Mouse (Mus musculus) frontal cortex, postnatal 10 days (tissue): ENCODE results near the gene Ugt2a1.
A peak's percentile ranks its signal among the peaks of the same experiment; 100 is the strongest.
"Not testable (repeated sequence)": the region's sequence is repeated elsewhere in the genome, so short reads cannot be mapped to it uniquely, and the experiment has no call there.

Experiments
- DNase-seq, 2 experiments: peaks; one replicate each; pipeline ENCODE4 v3.0.0; 2022; ENCODE audit warnings: low spot score in 2 of 2, mixed read lengths in 1 of 2

Ugt2a1 gene

DNA sequence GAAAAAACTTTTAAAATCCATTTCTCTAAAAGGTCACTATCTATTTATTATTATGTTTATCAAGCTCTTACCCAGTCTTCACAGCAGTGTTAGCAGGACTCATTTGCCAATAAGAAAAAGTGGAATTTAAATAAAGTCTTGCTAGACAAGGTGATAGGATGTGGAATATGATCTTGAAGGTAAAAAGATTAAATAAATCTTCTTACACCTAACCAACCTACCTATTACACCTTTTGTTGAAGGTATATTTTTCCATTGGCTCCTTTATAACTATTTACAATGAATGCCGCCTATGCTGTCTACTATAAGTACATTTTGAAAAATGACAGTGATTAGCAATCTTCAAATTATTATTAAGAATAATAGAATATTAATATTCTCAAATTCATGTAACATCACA lies at the start of gene Ugt2a1:
TSS of gene Ugt2a1 (minus strand) at position 101 of the 400 bp plus-strand sequence.
- no peak for DNase-seq

DNA sequence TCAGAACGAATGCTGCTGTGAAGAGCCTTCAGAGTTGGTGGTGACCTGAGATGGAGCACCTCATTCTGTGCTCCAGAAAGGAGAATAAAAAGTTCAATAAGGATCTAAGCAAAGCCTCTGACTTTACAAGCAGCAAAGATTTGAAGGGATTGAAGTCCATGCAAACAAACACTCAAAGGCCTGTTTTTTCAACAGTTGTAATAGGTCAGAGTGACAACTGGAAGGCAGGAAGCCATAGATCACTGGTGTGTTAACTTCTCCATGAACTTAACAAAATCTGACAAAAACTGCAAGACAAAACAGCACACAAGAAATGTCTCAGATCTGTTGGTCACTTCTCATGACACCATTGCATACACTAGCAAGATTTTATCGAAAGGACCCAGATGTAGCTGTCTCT lies 47.4 kb upstream of the Ugt2a1 start, which contains the start of gene Sult1b1:
TSS of gene Sult1b1 (minus strand) at position 85 of the 400 bp plus-strand sequence.
- no peak for DNase-seq

DNA sequence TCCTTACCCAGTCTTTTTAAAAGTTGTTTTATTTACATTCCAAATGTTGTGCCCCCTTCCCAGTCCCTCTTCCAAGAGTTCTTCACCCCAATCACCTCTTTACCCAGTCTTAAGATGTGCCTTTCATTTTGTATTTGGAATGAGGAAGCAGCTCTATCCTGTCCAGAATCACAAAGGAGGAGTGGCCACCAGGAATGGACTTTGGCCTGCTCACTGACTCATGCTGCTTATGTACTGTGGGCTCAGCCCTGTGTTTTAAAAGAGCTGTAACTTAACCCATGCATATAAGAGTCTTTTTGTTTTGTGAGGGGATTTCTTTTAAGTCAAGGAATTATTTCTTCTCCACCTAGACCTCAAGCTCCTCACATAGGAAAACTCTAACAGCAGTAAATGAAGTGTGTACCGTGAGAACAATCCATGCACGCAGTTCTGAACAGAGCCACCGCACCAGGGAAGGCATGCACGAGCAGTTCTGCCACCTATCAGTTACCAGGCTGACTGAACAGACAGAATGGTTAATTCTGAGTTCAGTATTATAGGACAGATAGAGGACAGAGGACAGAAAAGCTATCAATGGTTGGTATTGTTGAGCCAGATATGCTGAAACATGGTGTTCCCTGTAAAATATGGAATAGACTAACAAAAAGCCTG lies 45.4 kb upstream of the Ugt2a1 start:
- no peak for DNase-seq

DNA sequence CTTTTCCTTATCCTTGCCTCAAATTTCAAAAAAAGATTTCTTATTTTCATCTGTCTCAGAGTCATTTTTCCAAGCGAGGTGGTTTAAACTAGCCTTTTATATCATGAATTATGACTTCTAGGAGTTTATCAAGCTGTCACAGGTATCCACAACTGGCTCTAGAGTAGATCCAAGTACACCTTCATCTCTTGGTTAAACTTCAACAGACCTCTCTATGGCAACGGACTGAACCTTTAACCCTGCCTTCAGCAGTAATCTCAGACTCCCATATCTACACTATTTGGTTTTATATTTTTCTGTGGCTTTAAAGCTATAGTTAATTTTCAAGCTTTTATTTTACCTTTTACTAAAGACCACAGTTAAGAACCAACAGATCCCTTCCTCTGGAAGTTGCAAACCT lies 41.6 kb upstream of the Ugt2a1 start:
- no peak for DNase-seq

DNA sequence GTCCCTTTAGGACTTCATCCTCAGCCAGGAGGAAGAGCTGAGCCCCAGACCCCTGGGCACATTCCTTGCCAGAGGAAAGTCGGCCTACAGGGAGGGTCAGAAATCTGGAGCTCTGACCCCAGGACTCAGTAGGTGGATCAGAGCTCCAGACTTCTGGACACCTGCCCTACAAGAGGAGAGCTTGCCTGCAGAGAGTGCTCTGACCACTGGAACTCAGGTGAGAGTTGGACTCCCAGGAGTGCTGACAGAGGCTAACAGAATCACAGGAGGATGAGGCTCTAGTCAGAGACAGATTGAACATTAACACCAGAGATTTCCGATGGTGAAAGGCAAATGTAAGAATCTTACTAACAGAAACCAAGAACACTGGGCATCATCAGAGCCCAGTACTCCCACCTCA lies 32.9 kb upstream of the Ugt2a1 start:
- not testable (repeated sequence) for DNase-seq

DNA sequence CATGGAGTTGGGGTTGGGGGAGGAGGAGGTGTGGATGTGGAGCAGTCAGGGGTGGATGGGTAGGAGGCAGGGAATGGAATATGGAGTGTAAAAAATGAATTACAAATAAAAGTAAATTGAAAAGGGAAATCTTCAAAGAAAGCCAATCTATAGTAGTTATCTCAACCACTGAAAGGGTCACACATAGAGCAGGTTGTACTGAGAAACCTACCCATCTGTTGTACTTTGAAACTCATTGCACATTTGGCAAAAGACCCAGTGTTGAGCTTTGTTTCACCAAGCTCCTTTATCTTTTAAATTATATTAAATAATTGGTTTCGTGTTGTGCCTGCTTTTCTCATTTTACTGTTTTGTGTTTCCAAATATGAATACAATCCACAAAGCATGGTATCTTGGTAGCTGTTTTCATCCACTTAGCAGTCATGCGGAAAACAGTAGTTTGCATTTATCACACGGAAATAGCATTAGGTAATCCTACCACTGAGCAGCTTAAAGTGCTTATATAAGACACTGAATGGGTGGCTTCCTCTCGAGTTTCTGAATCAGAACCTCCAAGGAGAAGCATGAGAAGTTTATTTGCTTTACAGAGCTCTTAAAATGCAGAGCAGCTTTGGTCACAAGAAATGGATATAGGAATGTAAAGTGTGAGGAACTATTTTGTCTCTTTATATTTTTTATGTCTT lies 15.2 kb upstream of the Ugt2a1 start:
- no peak for DNase-seq

DNA sequence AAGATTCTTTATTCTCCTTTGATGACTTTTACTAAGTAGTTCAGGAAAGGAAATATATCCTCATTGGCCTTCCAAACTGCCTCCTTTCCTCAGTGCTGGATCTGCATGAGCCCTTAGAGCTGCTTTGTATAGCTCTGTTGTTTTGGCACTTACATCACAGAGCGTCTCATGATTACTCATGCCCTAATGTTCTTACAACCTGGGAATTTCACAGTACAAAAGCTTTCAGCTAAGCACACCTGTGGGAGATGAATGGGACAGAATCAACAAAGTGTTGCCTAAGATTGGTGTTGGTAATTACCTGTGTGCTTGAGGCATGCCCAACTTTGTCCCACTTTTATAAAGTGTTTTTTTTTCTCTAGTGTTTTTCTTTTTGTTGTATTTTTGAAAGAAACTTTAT lies 12.0 kb upstream of the Ugt2a1 start:
- DNase-seq: no peak

DNA sequence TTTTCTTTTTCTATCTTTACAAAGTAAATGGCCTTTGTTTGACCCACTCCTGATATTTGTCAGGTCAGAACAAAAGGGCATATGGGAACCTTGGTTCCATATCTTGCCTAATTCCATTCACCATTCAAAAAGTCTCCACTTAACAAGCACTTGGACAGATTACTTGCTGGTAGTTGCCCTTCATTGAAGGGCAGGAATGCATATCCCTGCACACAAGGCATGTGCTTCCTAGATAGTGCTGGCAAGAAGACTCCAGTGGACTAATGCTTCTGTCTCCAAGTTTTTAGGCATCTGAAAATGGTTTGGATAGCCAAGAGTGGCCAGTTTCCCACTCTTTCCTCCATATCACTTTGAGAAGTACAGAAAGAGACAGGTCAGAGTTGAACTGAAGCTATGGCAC lies 8.7 kb upstream of the Ugt2a1 start:
- no peak for DNase-seq

DNA sequence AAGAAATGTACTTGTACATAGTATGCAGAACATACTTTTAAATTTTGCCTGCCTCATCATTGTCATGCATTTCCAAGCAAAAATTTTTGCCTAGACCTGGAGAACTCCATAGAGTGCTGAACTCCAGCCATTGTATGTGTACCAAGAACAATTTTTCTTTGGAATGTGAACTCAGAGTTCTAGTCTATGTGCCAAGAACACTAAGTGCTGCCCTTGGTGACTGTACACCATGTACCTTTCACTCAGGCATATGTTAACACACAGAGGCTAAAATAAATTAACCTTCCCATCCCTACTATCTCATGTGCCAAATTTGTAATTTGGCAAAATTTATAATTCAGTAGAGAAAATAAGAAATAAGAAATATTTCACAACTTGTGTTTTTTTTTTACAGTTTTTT lies 8.3 kb upstream of the Ugt2a1 start:
- no peak for DNase-seq

DNA sequence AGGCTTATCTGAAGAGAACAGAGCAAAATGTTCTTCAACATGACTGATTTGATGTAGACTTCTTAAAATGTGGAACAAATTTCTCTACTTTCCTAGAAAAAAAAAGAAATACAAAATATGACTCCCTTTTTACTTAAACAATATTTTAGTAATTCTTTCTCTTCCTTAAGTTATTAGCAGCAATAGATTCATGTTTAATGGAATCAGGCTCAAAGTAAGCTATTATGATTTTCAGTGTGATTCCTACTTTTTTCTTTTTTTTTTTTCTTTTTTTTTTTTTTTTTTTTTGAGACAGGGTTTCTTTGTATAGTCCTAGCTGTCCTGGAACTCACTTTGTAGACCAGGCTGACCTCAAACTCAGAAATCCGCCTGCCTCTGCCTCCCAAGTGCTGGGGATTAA lies 4.0 kb downstream of the Ugt2a1 start, which contains the start of gene Gm43638:
TSS of gene Gm43638 (minus strand) at position 101 of the 400 bp plus-strand sequence.
- DNase-seq: not testable (repeated sequence)

DNA sequence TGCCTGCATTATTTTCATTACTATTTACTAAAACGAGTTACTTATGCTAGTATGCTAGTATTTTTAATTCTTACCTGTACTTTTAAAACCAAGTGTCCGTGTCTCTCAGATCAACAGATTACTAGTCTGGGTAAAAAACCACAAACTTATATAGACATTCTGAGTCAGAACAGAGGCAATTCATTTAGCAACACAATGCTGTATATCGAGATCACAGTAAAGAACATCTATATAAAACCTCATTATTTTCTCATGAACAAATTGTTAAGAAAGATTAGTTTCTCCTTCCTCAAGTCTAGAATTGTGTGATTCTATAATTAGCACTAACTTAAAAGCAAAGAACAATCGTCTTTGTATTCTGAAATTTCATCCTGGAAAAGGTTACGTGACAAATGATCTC lies 8.5 kb downstream of the Ugt2a1 start, which contains the start of gene Ugt2a2:
TSS of gene Ugt2a2 (minus strand) at position 101 of the 400 bp plus-strand sequence.
- no peak for DNase-seq

DNA sequence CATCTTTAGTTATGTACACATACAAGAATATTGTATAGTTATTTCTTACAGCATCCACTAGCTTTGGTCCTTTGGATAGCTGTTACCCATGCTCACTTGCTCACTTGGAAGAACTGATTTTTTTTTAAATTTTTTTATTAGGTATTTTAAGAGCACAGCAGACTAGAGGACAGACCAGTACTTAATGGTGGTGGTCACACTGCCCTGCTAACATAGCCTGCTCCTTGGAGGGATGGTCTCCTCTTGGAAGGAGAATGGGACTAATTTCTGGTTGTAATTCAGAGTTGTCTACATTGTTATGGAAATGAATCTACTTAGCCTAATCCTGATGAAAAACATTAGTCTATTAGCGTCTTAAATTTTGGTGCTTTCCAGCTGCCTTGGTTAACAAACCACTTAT lies 31.9 kb downstream of the Ugt2a1 start:
- DNase-seq: no peak

DNA sequence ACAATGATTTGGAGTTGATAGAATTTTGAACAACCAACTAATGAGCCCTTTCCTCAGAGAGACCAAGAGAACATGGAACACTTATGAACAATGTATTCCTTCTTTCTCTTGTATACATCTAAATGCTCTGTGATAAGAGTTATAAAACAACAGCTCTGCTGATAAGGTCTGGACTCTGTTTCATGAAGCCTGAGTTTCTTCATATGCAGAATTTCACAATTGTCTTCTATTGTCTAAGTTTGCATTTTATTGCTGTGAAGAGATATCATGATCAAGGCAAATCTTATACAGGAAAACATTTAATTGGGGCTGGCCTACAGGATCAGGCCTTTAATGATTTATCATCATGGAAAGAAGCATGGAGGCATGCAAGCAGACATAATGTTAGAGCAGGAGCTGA lies 33.0 kb downstream of the Ugt2a1 start:
- DNase-seq: no peak

DNA sequence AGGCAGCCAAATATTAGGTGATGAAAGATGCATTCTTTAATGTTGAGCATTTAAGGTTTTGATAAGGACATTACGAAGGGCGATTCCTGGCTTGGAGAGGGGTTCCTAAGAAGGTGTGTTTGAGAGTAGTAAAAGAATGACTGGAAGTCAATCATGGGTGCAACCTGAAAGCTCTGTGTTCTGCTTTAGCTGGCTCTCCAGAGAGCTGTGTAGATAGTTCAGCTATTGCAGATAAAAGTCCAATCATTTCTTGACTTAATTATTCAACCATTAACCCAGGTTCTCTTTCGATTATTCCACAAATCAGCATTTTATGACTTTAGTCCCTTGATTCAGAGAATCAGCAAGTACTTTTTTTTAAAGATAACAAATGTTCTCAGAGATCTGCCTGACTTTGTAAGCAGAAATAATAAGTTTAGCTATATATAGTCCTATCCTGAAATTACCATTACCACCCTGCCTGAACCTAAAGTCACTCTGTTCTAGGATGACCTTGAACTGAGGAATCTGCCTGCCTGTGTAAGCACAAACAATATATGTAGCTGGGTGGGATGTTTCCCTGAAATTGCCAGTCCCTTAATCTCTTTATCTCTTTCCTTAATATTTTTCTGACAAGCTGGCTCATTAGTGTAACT lies 34.3 kb downstream of the Ugt2a1 start:
- DNase-seq: no peak

DNA sequence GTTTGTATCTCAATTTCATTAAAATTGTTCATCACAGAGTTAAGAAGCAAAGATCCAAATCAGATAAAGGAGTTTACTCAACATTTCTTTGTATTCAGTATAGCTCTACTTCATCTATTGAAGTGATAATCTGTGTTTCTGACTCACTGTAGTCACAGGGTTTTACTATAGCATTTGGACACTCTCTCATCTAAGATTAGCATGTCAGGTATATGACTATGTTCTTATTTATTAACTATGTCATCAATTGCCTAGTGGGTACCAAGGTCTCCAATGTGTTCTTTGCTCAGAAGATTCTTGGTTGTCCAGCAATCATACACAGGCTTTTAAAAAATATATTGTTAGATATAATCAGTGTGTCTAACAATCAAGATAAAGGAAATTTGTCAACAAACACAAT lies 35.2 kb downstream of the Ugt2a1 start:
- no peak for DNase-seq

DNA sequence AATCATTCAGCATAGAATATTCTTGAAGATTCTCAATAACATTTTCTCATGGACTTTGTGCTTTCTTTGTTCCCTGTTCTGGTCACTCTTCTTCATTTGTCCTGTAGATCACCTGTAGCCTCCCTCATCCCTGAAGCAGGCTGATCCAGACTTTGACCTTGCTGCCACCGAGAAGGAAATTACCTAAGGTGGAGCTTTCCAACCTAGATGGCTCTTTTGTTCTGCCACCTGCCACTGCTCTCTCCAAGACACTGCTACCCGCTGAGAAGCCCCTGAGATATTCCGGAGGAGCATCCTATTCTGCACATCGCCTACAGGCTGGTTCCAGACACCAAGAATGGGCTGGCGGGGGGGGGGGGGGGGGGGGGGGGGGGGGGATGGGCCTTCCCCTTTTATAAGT lies 38.2 kb downstream of the Ugt2a1 start:
- not testable (repeated sequence) for DNase-seq

DNA sequence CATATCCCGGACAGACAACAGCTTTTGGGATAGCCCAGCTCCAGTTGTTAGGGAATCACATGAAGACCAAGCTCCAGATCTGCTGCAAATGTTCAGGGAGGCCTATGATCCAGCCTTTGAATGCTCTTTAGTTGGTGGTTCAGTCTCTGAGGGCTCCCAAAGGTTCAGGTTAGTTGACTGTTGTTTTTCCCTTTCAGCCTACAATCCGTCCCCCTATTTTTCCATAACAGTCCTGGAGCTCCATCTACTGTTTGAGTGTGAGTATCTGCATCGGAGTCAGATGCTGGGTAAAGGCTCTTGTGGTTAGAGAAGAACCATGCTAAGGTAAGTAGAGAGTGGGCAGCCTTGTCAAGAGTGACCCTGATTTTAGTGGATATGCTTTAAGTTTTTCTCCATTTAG lies 54.4 kb downstream of the Ugt2a1 start:
- DNase-seq: peak in 1 of 2 experiments; percentile 4

DNA sequence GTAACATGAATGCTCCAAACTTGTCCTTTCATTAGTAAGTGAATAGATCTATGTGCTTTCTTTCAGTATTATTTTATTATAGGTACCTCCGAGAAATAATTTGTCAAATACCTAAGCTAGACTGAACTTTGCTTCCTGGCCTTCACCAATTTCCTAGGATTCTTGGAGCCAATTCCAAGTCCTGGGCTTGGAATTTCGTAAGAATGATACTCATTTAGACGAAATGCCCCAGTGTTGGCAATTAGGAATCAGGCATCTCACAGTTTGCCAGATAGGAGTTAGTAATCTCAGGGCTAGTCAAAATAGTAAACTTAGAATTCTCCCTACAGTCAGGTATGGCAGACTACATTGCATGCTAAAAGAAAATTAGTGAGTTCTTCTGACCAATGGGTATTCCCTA lies 65.0 kb downstream of the Ugt2a1 start:
- no peak for DNase-seq

DNA sequence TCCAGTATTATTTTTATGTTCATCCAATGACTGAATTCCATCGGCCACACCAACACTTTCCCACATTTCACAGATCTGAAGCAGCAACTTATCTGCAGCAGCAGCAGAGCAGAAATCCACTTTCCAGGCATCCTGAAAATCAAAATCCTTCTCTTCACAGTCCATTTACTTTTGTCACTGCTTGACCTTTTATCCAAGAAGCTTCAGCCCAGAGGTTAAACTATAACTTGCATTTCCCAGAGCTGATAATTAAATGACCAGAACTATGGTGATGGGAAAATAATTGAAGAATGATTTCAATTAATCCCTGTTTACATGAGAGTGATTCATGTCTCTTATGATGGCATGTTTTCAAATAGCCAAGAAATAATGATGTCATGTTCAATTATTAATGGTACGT lies 66.6 kb downstream of the Ugt2a1 start, which contains the start of gene Ugt2b38:
TSS of gene Ugt2b38 (minus strand) at position 163 of the 400 bp plus-strand sequence.
- DNase-seq: not testable (repeated sequence)
